Mouse (Mus musculus) induced T-regulatory cell, adult 2 months (primary cell): ENCODE results near the gene Gm428.
"Not testable (repeated sequence)": the region's sequence is repeated elsewhere in the genome, so short reads cannot be mapped to it uniquely, and the experiment has no call there.

Experiments
- DNase-seq: peaks from one replicate; pipeline ENCODE4 v3.0.0-alpha.2; 2012; ENCODE audit warnings: low read depth

Gm428 gene

DNA sequence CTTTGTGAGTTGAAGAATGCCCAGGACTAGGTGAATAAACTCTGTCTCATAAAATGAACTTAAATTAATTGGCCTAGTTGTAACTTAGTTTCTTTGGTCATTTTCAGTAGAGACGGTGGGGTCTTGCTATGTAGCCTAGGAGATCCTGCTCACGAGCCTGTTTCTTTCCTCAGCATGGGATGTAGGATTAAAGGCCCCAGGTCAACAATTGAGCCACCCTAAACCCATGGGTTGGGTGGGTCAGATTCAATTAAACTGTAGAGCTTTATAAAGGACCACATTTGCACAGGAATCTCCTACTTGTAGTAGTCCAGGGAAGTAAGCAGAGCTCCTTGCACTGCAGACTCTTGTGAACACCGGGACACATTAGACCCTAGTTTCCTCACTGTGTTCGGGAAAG, at the start of gene Gm428:
Gene Gm428, plus strand, starts transcription at position 301 of the 400 bp plus-strand sequence.
- not testable (repeated sequence) for DNase-seq

DNA sequence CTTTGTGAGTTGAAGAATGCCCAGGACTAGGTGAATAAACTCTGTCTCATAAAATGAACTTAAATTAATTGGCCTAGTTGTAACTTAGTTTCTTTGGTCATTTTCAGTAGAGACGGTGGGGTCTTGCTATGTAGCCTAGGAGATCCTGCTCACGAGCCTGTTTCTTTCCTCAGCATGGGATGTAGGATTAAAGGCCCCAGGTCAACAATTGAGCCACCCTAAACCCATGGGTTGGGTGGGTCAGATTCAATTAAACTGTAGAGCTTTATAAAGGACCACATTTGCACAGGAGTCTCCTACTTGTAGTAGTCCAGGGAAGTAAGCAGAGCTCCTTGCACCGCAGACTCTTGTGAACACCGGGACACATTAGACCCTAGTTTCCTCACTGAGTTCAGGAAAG, 45.5 kb upstream of the Gm428 start, which contains the start of gene Gm11236:
Gene Gm11236, plus strand, starts transcription at position 301 of the 400 bp plus-strand sequence.
- DNase-seq: not testable (repeated sequence)

DNA sequence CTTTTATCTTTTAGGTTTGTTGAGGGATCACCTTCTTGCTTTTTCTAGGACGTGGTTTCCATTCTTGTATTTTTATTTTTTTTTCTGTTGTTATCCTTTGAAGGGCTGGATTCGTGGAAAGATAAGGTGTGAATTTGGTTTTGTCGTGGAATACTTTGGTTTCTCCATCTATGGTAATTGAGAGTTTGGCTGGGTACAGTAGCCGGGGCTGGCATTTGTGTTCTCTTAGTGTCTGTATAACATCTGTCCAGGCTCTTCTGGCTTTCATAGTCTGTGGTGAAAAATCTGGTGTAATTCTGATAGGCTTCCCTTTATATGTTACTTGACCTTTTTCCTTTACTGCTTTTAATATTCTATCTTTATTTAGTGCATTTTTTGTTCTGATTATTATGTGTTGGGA, 21.5 kb upstream of the Gm428 start:
- DNase-seq: not testable (repeated sequence)

DNA sequence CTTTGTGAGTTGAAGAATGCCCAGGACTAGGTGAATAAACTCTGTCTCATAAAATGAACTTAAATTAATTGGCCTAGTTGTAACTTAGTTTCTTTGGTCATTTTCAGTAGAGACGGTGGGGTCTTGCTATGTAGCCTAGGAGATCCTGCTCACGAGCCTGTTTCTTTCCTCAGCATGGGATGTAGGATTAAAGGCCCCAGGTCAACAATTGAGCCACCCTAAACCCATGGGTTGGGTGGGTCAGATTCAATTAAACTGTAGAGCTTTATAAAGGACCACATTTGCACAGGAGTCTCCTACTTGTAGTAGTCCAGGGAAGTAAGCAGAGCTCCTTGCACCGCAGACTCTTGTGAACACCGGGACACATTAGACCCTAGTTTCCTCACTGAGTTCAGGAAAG, 15.3 kb upstream of the Gm428 start, which contains the start of gene Gm11239:
Gene Gm11239, plus strand, starts transcription at position 301 of the 400 bp plus-strand sequence.
- not testable (repeated sequence) for DNase-seq

DNA sequence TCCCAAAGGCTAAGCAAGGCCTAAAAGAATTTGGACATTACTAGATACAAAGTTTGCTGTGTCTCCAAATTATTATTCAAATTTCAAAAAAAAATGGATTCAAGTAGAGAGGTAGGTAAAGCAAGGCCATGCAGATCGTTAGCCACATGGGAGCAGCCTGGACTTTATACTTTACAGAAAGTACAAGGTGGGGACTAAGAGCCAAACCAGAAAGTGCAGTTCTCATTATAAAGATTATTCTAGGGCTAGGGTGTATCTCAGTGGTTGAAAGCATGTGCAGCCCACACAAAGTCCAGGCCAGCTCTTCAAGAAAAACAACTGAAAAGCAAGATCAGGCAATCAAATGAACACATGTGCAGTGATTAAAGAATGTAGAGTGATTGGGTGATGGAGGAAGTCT, 35.4 kb downstream of the Gm428 start:
- no peak for DNase-seq

DNA sequence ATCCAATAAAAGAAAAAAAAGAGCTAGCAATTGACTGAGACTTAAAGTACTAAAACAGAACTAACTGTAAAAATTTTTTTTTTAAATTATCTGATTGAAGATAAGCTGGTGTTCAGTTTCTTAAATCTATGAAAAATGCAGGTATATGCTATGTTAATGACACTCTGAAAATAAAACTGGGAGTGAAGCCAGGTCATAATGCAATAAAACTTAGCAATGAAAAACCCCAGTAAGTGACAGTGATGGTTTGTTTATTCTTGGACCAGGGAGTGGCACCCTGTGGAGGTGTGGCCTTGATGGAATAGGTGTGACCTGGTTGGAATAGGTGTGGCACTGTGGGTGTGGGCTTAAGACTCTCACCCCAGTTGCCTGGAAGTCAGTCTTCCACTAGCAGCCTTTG, 36.5 kb downstream of the Gm428 start:
- DNase-seq: no peak
